Mouse (Mus musculus): ENCODE results near the gene Ppara. TPM values are rescaled to one million over a fixed set of nuclear protein-coding genes. Genes with fewer than 3 reads are reported as not detected.
"Not testable (repeated sequence)": the region's sequence is repeated elsewhere in the genome, so short reads cannot be mapped to it uniquely, and the experiment has no call there.

The Ppara gene
- polyA plus RNA-seq, 1 experiment from 2014 or later, result 1.9 TPM

- no peak for ATAC-seq (ENCODE audit: insufficient number of reproducible peaks, insufficient read depth, low FRiP score, low TSS enrichment, low read depth)
- Histone ChIP-seq H3K4me1 (replicated peaks) (no peaks in the 10 kb centered on the region), H3K27ac (no peak overlapping the region), H3K27me3 (no peaks in the 10 kb centered on the region; the same call in 1 of the 2 replicates), H3K36me3 (no peaks in the 10 kb centered on the region), H3K9ac (replicated peaks) (no peak overlapping the region), H3K4me2 (no peak overlapping the region), H3K4me3 (replicated peaks) (no peak overlapping the region), H3K9me3 (peaks cover 4% of the 10 kb centered on the region; the same call in 1 of the 2 replicates)
- WGBS, result 73% methylated on average over 4 of the region's 4 CpGs
These were observed 28.0 kb downstream of the Ppara start for GRCm38 (mm10) chr15:85762761-85763160.

- no peak overlapping the region for H3K4me3 ChIP-seq (replicated peaks)
- no peak overlapping the region for H3K4me2 ChIP-seq
- peaks cover 5% of the 10 kb centered on the region; the same call in 1 of the 2 replicates for H3K27me3 ChIP-seq
- H3K9me3 ChIP-seq, result no peaks in the 10 kb centered on the region
- no peak for ATAC-seq (ENCODE audit: insufficient number of reproducible peaks, insufficient read depth, low FRiP score, low TSS enrichment, low read depth)
- no peak overlapping the region for H3K9ac ChIP-seq (replicated peaks)
- H3K4me1 ChIP-seq (replicated peaks), result no peaks in the 10 kb centered on the region
- H3K36me3 ChIP-seq, result no peaks in the 10 kb centered on the region
- H3K27ac ChIP-seq, result no peak overlapping the region
- WGBS, result 52% methylated on average over 3 of the region's 3 CpGs
These were observed 30.2 kb downstream of the Ppara start for GRCm38 (mm10) chr15:85765022-85765421.

- no peak overlapping the region for H3K4me2 ChIP-seq
- H3K9ac ChIP-seq (replicated peaks), result no peak overlapping the region
- H3K9me3 ChIP-seq, result no peaks in the 10 kb centered on the region
- H3K27ac ChIP-seq, result no peak overlapping the region
- no peak for ATAC-seq (ENCODE audit: insufficient number of reproducible peaks, insufficient read depth, low FRiP score, low TSS enrichment, low read depth)
- H3K4me3 ChIP-seq (replicated peaks), result no peak overlapping the region
- WGBS, result 85% methylated on average over 5 of the region's 5 CpGs
- no peaks in the 10 kb centered on the region for H3K36me3 ChIP-seq
- H3K27me3 ChIP-seq, result peaks cover 5% of the 10 kb centered on the region; the same call in 1 of the 2 replicates
- H3K4me1 ChIP-seq (replicated peaks), result no peaks in the 10 kb centered on the region
These were observed 31.9 kb downstream of the Ppara start for GRCm38 (mm10) chr15:85766677-85767076.

GRCm38 (mm10) chr15:85768991-85769390, 34.2 kb downstream of the Ppara start:
- no peak for ATAC-seq (ENCODE audit: insufficient number of reproducible peaks, insufficient read depth, low FRiP score, low TSS enrichment, low read depth)
- no peak overlapping the region for H3K4me2 ChIP-seq
- 92% methylated on average over 8 of the region's 8 CpGs for WGBS
- H3K27ac ChIP-seq, result no peak overlapping the region
- no peak overlapping the region for H3K4me3 ChIP-seq (replicated peaks)
- no peaks in the 10 kb centered on the region for H3K9me3 ChIP-seq
- no peaks in the 10 kb centered on the region for H3K36me3 ChIP-seq
- peaks cover 5% of the 10 kb centered on the region; the same call in 1 of the 2 replicates for H3K27me3 ChIP-seq
- H3K9ac ChIP-seq (replicated peaks), result no peak overlapping the region
- no peaks in the 10 kb centered on the region for H3K4me1 ChIP-seq (replicated peaks)

GRCm38 (mm10) chr15:85771306-85772121, 36.7 kb downstream of the Ppara start:
- no peak for ATAC-seq (ENCODE audit: insufficient number of reproducible peaks, insufficient read depth, low FRiP score, low TSS enrichment, low read depth)
- Histone ChIP-seq H3K27me3 (peaks cover 5% of the 10 kb centered on the region; the same call in 1 of the 2 replicates), H3K36me3 (no peaks in the 10 kb centered on the region), H3K4me2 (no peak overlapping the region), H3K4me1 (replicated peaks) (no peaks in the 10 kb centered on the region), H3K4me3 (replicated peaks) (no peak overlapping the region), H3K9me3 (no peaks in the 10 kb centered on the region), H3K27ac (no peak overlapping the region), H3K9ac (replicated peaks) (no peak overlapping the region)
- 85% methylated on average over 17 of the region's 17 CpGs for WGBS

GRCm38 (mm10) chr15:85772146-85772740, 37.5 kb downstream of the Ppara start:
- H3K9ac ChIP-seq (replicated peaks), result no peak overlapping the region
- no peaks in the 10 kb centered on the region for H3K9me3 ChIP-seq
- no peak overlapping the region for H3K27ac ChIP-seq
- ATAC-seq (ENCODE audit: insufficient number of reproducible peaks, insufficient read depth, low FRiP score, low TSS enrichment, low read depth), result no peak
- WGBS, result 77% methylated on average over 11 of the region's 11 CpGs
- peaks cover 5% of the 10 kb centered on the region; the same call in 1 of the 2 replicates for H3K27me3 ChIP-seq
- no peak overlapping the region for H3K4me2 ChIP-seq
- no peaks in the 10 kb centered on the region for H3K4me1 ChIP-seq (replicated peaks)
- no peak overlapping the region for H3K4me3 ChIP-seq (replicated peaks)
- H3K36me3 ChIP-seq, result no peaks in the 10 kb centered on the region

- Histone ChIP-seq H3K4me2 (no peak overlapping the region), H3K9me3 (no peaks in the 10 kb centered on the region), H3K27ac (no peak overlapping the region), H3K4me3 (replicated peaks) (no peak overlapping the region), H3K36me3 (no peaks in the 10 kb centered on the region), H3K27me3 (no peaks in the 10 kb centered on the region), H3K9ac (replicated peaks) (no peak overlapping the region), H3K4me1 (replicated peaks) (no peaks in the 10 kb centered on the region)
- WGBS, result 89% methylated on average over 9 of the region's 9 CpGs
- no peak for ATAC-seq (ENCODE audit: insufficient number of reproducible peaks, insufficient read depth, low FRiP score, low TSS enrichment, low read depth)
These were observed 39.6 kb downstream of the Ppara start for GRCm38 (mm10) chr15:85774419-85774818.

- no peak overlapping the region for H3K27ac ChIP-seq
- H3K36me3 ChIP-seq, result no peaks in the 10 kb centered on the region
- no peak overlapping the region for H3K4me3 ChIP-seq (replicated peaks)
- no peak overlapping the region for H3K9ac ChIP-seq (replicated peaks)
- no peaks in the 10 kb centered on the region for H3K9me3 ChIP-seq
- ATAC-seq (ENCODE audit: insufficient number of reproducible peaks, insufficient read depth, low FRiP score, low TSS enrichment, low read depth), result no peak
- H3K4me1 ChIP-seq (replicated peaks), result no peaks in the 10 kb centered on the region
- H3K4me2 ChIP-seq, result no peak overlapping the region
- H3K27me3 ChIP-seq, result no peaks in the 10 kb centered on the region
- WGBS, result 92% methylated on average over 7 of the region's 7 CpGs
These were observed 40.2 kb downstream of the Ppara start for GRCm38 (mm10) chr15:85775001-85775400.

- no peak overlapping the region for H3K4me3 ChIP-seq (replicated peaks)
- no peaks in the 10 kb centered on the region for H3K27me3 ChIP-seq
- 84% methylated on average over 2 of the region's 2 CpGs for WGBS
- H3K9me3 ChIP-seq, result no peaks in the 10 kb centered on the region
- no peak overlapping the region for H3K4me2 ChIP-seq
- ATAC-seq (ENCODE audit: insufficient number of reproducible peaks, insufficient read depth, low FRiP score, low TSS enrichment, low read depth), result no peak
- H3K9ac ChIP-seq (replicated peaks), result no peak overlapping the region
- no peaks in the 10 kb centered on the region for H3K36me3 ChIP-seq
- H3K27ac ChIP-seq, result no peak overlapping the region
- no peaks in the 10 kb centered on the region for H3K4me1 ChIP-seq (replicated peaks)
These were observed 41.5 kb downstream of the Ppara start for GRCm38 (mm10) chr15:85776241-85776640.

GRCm38 (mm10) chr15:85776771-85777170, 42.0 kb downstream of the Ppara start:
- no peak for ATAC-seq (ENCODE audit: insufficient number of reproducible peaks, insufficient read depth, low FRiP score, low TSS enrichment, low read depth)
- 80% methylated on average over 5 of the region's 5 CpGs for WGBS

GRCm38 (mm10) chr15:85778891-85779290, 44.1 kb downstream of the Ppara start:
- H3K27ac ChIP-seq; H3K36me3 ChIP-seq; H3K4me2 ChIP-seq; H3K27me3 ChIP-seq; H3K4me1 ChIP-seq (replicated peaks); ATAC-seq (ENCODE audit: insufficient number of reproducible peaks, insufficient read depth, low FRiP score, low TSS enrichment, low read depth); H3K9me3 ChIP-seq; H3K9ac ChIP-seq (replicated peaks); H3K4me3 ChIP-seq (replicated peaks): not testable (repeated sequence)
- WGBS, result 92% methylated on average over 6 of the region's 6 CpGs

More at GRCm38 (mm10) chr15:85776771-85777170, 42.0 kb downstream of the Ppara start:
- no peaks in the 10 kb centered on the region for H3K36me3 ChIP-seq
- no peaks in the 10 kb centered on the region for H3K4me1 ChIP-seq (replicated peaks)
- H3K27ac ChIP-seq, result no peak overlapping the region
- H3K4me2 ChIP-seq, result no peak overlapping the region
- no peaks in the 10 kb centered on the region for H3K27me3 ChIP-seq
- no peak overlapping the region for H3K4me3 ChIP-seq (replicated peaks)
- no peaks in the 10 kb centered on the region for H3K9me3 ChIP-seq
- H3K9ac ChIP-seq (replicated peaks), result no peak overlapping the region
